Mouse (Mus musculus) brain, embryonic 14.5 days (tissue): ENCODE results near the gene Gm8857.
"Not testable (repeated sequence)": the region's sequence is repeated elsewhere in the genome, so short reads cannot be mapped to it uniquely, and the experiment has no call there.

Experiments used
- CTCF ChIP-seq: fragments of 200-500 bp; IDR thresholded peaks from 2 replicates; pipeline ENCODE4 v1.5.1; 2012; ENCODE audit warnings: inconsistent platforms, mild to moderate bottlenecking, moderate library complexity, borderline replicate concordance; ENCODE audit not compliant: insufficient read depth, insufficient read length; ENCODE audit errors: extremely low read depth
- POLR2A ChIP-seq: fragments of 200-500 bp; IDR thresholded peaks from 2 replicates; pipeline ENCODE4 v1.6.1; 2012; ENCODE audit warnings: mild to moderate bottlenecking, inconsistent platforms, borderline replicate concordance; ENCODE audit not compliant: poor library complexity, insufficient read depth, insufficient read length, severe bottlenecking; ENCODE audit errors: extremely low read depth

GRCm38 (mm10) chr5:10947505-10947904 lies at the start of gene Gm8857, which contains the start of gene Gm8871:
- TF ChIP-seq POLR2A, CTCF: not testable (repeated sequence)
